Comparison of ENCODE assay signal across 25 mouse cellular contexts in genomic region chr5:75111781-75112180, GRCm38 (mm10). TPM values are rescaled to one million over a fixed set of nuclear protein-coding genes. Genes with fewer than 3 reads are reported as not detected.
"Had no signal": no experiment of that assay in that cellular context is flagged by ENCODE, and none has a peak within 500 bp of the region (broad histone marks: within the 10 kb centered on the region; RNA-seq: fewer than 3 reads in every experiment).

No protein-coding gene starts in this region.

- H3K4me2 ChIP-seq: lung, embryonic 14.5 days; midbrain, embryonic 12.5 days; neural tube, embryonic 13.5 days; neural tube, embryonic 15.5 days had no signal

- H3K4me3 ChIP-seq: midbrain, embryonic 10.5 days; midbrain, embryonic 12.5 days; myocyte; neural tube, embryonic 13.5 days; neural tube, embryonic 15.5 days had no signal

- DNase-seq: lung, adult 18-20 months; lung, embryonic 14.5 days; lung, postnatal 10 days; lung, postnatal 4 days; midbrain, embryonic 14.5 days; right cerebral cortex, adult 18-20 months; right cerebral cortex, postnatal 25 days; right cerebral cortex, postnatal 4 days; spleen, adult 18-20 months; thymus, adult 18-20 months; thymus, postnatal 14 days; thymus, postnatal 36 days had no signal

- ATAC-seq: midbrain, embryonic 16.5 days had no signal

- H3K27ac ChIP-seq: midbrain, embryonic 10.5 days; midbrain, embryonic 12.5 days; neural tube, embryonic 13.5 days; neural tube, embryonic 15.5 days had no signal

- H3K36me3 ChIP-seq: midbrain, embryonic 10.5 days; midbrain, embryonic 12.5 days; neural tube, embryonic 13.5 days; neural tube, embryonic 15.5 days had no signal

- H3K4me1 ChIP-seq: midbrain, embryonic 10.5 days; midbrain, embryonic 12.5 days; neural tube, embryonic 13.5 days; neural tube, embryonic 15.5 days had no signal

- H3K27me3 ChIP-seq: midbrain, embryonic 12.5 days; neural tube, embryonic 15.5 days had no signal

- H3K9ac ChIP-seq: lung, embryonic 14.5 days; midbrain, embryonic 12.5 days; neural tube, embryonic 13.5 days; neural tube, embryonic 15.5 days had no signal

- H3K9me3 ChIP-seq: midbrain, embryonic 10.5 days; midbrain, embryonic 12.5 days; neural tube, embryonic 15.5 days had no signal

RNA-seq across cellular contexts. Expression of gene Gsx2, which starts 36.4 kb away (rescaled TPM):
- polyA plus RNA-seq: liver, embryonic 16.5 days; lung, embryonic 14.5 days; lung, embryonic 16.5 days; midbrain, embryonic 14.5 days; myocyte; small intestine, adult 2 months; stomach, embryonic 14.5 days; stomach, embryonic 16.5 days; thymus, postnatal 0 days; urinary bladder, adult 2 months had no signal
